Mouse (Mus musculus): ENCODE data around the gene Tmed10. TPM values are rescaled to one million over a fixed set of nuclear protein-coding genes. Genes with fewer than 3 reads are reported as not detected.
A peak's percentile ranks its signal among the peaks of the same experiment; 100 is the strongest.

Tmed10 gene
- total RNA-seq, 2 experiments from 2014 or later = 29.9 to 96.5 TPM

DNA sequence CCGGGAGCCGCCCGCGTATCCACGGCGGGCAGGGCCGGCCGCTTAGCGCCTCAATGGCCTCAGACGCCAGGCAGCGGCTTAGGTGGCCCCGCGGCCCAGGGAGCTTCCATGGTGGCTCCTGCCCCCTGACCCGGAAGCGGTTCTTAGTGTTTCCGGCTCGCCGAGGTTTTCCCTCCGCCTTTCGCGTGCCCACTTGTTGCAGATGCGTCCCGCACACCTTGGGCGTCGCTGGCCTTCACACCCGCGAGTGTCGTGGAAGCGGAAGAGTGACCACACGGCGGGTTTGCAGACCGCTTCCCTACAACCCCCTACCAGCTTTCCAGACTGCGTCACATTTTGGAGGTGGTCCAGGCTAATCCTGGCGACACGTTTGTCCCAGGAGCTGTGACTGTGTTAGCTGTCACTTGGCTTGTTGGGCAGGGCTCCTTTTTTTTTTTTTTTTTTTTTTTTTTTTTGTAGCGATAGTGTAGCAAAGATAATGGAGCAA lies 35.4 kb downstream of the Tmed10 start, which contains the start of gene Nek9:
TSS of gene Nek9 (minus strand) at position 120 of the 487 bp plus-strand sequence.
- ATAC-seq (replicated peaks; ENCODE audit: low FRiP score, poor library complexity, severe bottlenecking) = peak; percentile 95

DNA sequence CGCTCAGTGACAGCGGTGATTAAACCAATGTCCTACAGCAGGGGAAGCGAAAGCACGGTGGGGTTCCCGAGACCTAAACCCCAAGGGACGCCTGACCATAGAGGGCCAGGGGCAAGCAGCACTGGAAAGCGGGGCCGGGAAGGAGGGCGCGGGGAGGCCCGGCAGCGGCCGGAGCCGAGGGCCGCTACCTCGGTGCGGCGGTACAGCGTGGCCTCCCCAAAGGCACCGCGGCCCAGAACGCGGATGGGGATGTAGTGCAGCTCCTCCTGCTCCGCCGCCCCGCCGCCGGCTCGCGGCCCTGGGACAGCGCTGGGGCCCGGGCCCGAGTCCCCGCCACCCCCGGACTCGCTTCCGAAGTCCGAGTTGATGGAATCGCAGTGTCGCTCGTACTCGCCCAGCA lies 35.8 kb downstream of the Tmed10 start:
- peak; percentile 42 for ATAC-seq (replicated peaks; ENCODE audit: low FRiP score, poor library complexity, severe bottlenecking)

GRCm38 (mm10) chr12:85337567-85338311 lies 36.9 kb downstream of the Tmed10 start:
- ATAC-seq (replicated peaks; ENCODE audit: low FRiP score, poor library complexity, severe bottlenecking) = no peak

- ATAC-seq (replicated peaks; ENCODE audit: low FRiP score, poor library complexity, severe bottlenecking) = no peak
Observed at GRCm38 (mm10) chr12:85330153-85330552, 44.5 kb downstream of the Tmed10 start.

GRCm38 (mm10) chr12:85308651-85309050 lies 66.0 kb downstream of the Tmed10 start:
- ATAC-seq (replicated peaks; ENCODE audit: low FRiP score, poor library complexity, severe bottlenecking) = no peak

GRCm38 (mm10) chr12:85305247-85305892 lies 69.3 kb downstream of the Tmed10 start:
- ATAC-seq (replicated peaks; ENCODE audit: low FRiP score, poor library complexity, severe bottlenecking) = peak; percentile 90

DNA sequence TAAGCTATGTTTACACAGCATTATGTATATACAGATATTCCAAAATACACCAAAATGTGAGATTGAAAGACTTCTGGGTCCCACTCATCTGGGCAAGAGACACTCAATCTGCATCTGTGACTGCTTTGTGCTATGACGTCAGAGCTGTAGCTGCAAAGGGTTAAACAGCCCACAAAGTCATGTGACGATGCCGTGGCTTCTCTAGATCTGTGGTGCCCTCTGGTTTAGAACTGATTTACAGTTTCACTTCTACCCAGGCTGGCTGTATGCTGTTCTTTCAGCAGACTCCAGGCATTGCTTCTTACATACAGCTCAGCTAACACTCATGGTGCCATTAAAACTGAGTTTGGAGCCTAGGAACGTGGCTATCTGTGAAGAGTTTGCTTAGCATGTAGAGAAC lies 69.9 kb downstream of the Tmed10 start:
- no peak for ATAC-seq (replicated peaks; ENCODE audit: low FRiP score, poor library complexity, severe bottlenecking)

DNA sequence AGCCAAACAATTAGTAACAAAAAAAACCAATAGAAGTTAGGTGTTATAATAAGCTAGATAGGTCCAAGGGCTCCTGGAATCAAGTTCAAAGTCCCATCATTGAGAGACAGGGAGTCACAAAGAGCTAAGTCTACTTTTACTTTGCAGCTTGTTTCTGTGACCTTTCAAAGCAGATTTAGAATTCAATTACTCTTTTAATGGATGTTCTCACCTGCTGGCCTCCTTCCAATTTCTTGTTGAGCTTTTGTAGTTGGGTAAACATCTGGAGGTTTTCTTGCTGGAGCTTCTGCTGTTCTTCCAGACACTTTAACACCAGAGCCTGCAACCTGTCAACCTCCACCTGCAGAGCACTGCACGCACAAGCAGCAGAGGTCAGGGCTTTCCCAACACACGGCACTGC lies 71.4 kb downstream of the Tmed10 start:
- ATAC-seq (replicated peaks; ENCODE audit: low FRiP score, poor library complexity, severe bottlenecking) = no peak

DNA sequence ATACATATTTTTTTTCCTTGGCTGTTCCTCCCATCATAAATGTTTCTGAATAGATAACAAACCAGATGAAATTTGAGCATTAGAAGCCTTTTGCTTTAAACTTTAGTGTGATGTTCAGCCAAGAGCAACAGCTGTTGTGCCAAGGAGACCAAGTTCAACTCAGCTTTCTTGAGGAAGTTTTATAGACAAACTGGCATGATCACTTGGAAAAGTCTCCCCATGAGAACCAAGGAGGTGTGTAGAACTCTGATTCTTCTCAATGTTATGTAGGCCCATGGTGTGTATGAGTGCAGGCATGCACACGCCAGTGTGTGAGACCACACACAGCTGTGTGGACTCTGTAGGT lies 75.8 kb downstream of the Tmed10 start:
- ATAC-seq (replicated peaks; ENCODE audit: low FRiP score, poor library complexity, severe bottlenecking) = no peak

- ATAC-seq (replicated peaks; ENCODE audit: low FRiP score, poor library complexity, severe bottlenecking) = no peak
Observed at GRCm38 (mm10) chr12:85298127-85298834, 76.4 kb downstream of the Tmed10 start.

DNA sequence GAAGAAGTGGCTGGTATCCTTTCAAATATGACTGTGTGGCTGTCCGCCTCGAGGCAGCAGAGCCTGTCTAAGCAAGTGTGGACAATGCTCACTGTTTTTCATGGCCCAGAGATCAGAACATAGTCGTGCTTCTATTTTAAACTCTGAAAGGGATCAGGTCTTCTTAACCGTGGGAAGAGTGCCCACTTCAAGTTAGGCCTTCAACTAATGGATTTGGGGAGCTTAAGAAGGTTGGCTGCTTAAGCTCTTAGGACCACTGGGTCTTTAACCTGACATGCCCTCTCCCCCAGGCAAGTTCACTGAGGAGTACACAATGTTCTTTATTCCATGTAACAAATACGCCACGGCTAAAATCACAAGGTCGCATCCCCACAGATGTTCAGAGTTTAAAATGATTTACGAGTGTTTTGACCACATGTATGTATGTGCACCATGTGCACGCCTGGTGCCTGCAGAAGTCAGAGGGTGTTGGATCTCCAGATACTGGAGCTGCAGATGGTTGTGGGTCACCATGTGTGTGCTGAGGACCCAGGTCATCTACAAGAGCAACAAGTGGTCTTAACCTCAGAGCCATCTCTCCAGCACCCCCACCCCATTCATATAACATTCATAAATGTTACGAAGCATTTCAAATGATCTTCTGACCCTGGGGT lies 77.2 kb downstream of the Tmed10 start:
- ATAC-seq (replicated peaks; ENCODE audit: low FRiP score, poor library complexity, severe bottlenecking) = no peak

DNA sequence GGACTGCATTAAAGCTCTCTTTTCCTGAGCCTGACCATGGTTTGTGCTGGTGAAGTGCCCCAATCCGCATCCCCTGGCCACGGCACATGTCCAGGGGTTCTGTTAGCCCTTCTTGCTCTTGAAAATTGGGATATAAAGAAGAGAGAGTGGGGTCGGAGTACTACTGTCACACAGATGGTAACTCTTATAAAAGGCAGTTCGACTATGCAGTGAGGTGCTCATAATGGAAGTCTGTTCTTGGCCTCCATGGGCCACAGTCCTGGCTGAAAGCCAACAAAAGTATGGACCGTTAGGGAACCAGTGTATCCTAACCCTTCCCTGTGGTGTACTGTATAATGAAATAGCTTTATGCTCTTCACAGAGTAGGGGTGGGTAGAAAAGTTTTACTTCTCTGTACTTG lies 77.7 kb downstream of the Tmed10 start:
- no peak for ATAC-seq (replicated peaks; ENCODE audit: low FRiP score, poor library complexity, severe bottlenecking)

DNA sequence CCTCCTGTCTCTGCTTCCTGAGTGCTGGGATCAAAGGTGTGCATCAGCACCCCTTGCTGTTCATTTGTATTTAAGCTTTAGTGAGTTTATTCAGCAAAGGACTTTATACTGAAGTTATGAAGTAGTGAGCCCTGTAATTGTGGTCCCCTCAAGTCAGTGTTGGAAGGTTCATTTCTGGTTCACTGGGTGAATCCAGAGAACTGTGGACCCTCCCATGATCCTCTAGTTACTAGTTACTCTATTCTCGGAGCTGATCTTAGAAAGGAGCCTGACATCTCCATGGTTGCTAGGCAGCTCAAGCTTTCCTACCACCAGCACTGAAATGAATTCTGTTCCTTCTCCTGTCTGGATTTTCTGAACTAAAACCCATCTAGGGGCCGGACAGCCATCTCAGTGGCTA lies 79.1 kb downstream of the Tmed10 start:
- no peak for ATAC-seq (replicated peaks; ENCODE audit: low FRiP score, poor library complexity, severe bottlenecking)

- ATAC-seq (replicated peaks; ENCODE audit: low FRiP score, poor library complexity, severe bottlenecking) = no peak
Observed at GRCm38 (mm10) chr12:85292906-85293305, 81.7 kb downstream of the Tmed10 start.

- ATAC-seq (replicated peaks; ENCODE audit: low FRiP score, poor library complexity, severe bottlenecking) = no peak
Observed at GRCm38 (mm10) chr12:85292288-85292687, 82.4 kb downstream of the Tmed10 start.

- no peak for ATAC-seq (replicated peaks; ENCODE audit: low FRiP score, poor library complexity, severe bottlenecking)
Observed at GRCm38 (mm10) chr12:85291541-85291940, 83.1 kb downstream of the Tmed10 start.

DNA sequence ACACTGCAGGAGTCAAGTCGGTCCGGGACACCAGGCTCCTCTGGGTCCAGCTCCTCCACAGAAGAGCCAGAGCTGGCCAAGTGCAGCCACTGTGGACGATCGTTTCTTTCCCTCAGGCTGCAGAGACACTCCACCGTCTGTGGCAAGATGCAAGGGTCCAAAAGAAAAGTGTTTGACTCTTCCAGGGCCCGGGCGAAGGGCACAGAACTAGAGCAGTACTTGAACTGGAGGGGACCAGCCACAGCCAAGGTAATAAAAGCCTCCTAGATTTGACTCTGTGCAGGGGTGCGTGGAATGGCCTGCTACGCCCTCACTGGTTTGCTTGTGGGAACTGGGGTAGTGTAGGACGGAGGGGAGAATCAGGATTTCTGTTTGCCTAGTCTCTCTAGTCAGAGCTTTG lies 84.0 kb downstream of the Tmed10 start:
- ATAC-seq (replicated peaks; ENCODE audit: low FRiP score, poor library complexity, severe bottlenecking) = no peak

Measured in erythroblast, adult 5-6 weeks (primary cell).